Mouse (Mus musculus) lung, postnatal 0 days (tissue): Measurements from ENCODE around the gene Dock9. TPM values are rescaled to one million over a fixed set of nuclear protein-coding genes. Genes with fewer than 3 reads are reported as not detected.

Source experiments
- ATAC-seq: fragments of 200-750 bp; cut with Nextera tagmentation; 2 replicates; pipeline ENCODE4 v1.8.0; 2017; ENCODE audit warnings: moderate library complexity
- DNase-seq: peaks from one replicate; pipeline ENCODE4 v3.0.0-alpha.2; 2016; ENCODE audit warnings: low spot score
- H3K27ac ChIP-seq: fragments of 300-500 bp; sonication (generic); 2 replicates; pipeline ENCODE4 v1.5.1; 2014; ENCODE audit warnings: antibody characterized with exemption, mild to moderate bottlenecking, low read length, mixed read lengths
- H3K27me3 ChIP-seq: fragments of 300-500 bp; sonication (generic); replicated peaks from 2 replicates; pipeline ENCODE4 v1.6.1; 2014; ENCODE audit warnings: low read length, mixed read lengths; ENCODE audit not compliant: insufficient read depth
- H3K36me3 ChIP-seq: fragments of 300-500 bp; sonication (generic); 2 replicates; pipeline ENCODE4 v1.6.1; 2014; ENCODE audit warnings: low read length, mixed read lengths; ENCODE audit not compliant: insufficient read depth
- H3K4me1 ChIP-seq: fragments of 300-500 bp; sonication (generic); 2 replicates; pipeline ENCODE4 v1.6.1; 2014; ENCODE audit warnings: antibody characterized with exemption, low read depth, low read length, mixed read lengths; ENCODE audit not compliant: insufficient read depth
- H3K4me2 ChIP-seq: fragments of 300-500 bp; sonication (generic); replicated peaks from 2 replicates; pipeline ENCODE4 v1.6.1; 2014; ENCODE audit warnings: low read depth, mild to moderate bottlenecking, low read length, moderate library complexity, mixed read lengths
- H3K4me3 ChIP-seq: fragments of 300-500 bp; sonication (generic); 2 replicates; pipeline ENCODE4 v1.5.1; 2014; ENCODE audit warnings: low read depth, low read length
- H3K9ac ChIP-seq: fragments of 300-500 bp; sonication (generic); replicated peaks from 2 replicates; pipeline ENCODE4 v1.6.1; 2014; ENCODE audit warnings: low read depth, mild to moderate bottlenecking
- H3K9me3 ChIP-seq: fragments of 300-500 bp; sonication (generic); 2 replicates; pipeline ENCODE4 v1.6.1; 2016; ENCODE audit warnings: low read length, mixed read lengths
- CTCF ChIP-seq: IDR thresholded peaks from 2 replicates; pipeline ENCODE4 v1.5.1; 2016; ENCODE audit warnings: antibody characterized with exemption, mild to moderate bottlenecking
- EP300 ChIP-seq: IDR thresholded peaks from 2 replicates; pipeline ENCODE4 v1.6.1; 2016; ENCODE audit warnings: antibody characterized with exemption, mild to moderate bottlenecking, control low read depth
- WGBS: fragments of 180-500 bp; shearing (Covaris S2); extraction: QIAGEN DNeasy Blood & Tissue Kit; methylation state at CpG from one replicate; pipeline ENCODE4 v1.1.7; 2014; 5-methylcytosine and 5-hydroxymethylcytosine counted together
- polyA plus RNA-seq: library from polyadenylated mRNA; unstranded; fragments of >200 nt; fragmentation: Nextera tagmentation; extraction: Ambion mirVana; gene quantifications from 2 replicates; pipeline ENCODE4 v1.2.1, GENCODE M21; 2015

The Dock9 gene
- polyA plus RNA-seq, 1 experiment from 2014 or later = 19.8 TPM

GRCm38 (mm10) chr14:121776749-121777148 is 20.9 kb downstream of the Dock9 start:
- WGBS = 84% methylated on average over 4 of the region's 4 CpGs
- no peaks in the 10 kb centered on the region for H3K9me3 ChIP-seq
- H3K27ac ChIP-seq = no peak overlapping the region
- H3K4me1 ChIP-seq = peaks cover 18% of the 10 kb centered on the region; the same call in 1 of the 2 replicates
- H3K4me2 ChIP-seq = no peak overlapping the region
- no peaks in the 10 kb centered on the region for H3K27me3 ChIP-seq
- TF ChIP-seq CTCF (peak; percentile 72), EP300 (no peak)
- no peak overlapping the region for H3K9ac ChIP-seq
- H3K36me3 ChIP-seq = no peaks in the 10 kb centered on the region
- ATAC-seq (no peak), DNase-seq (no peak)
- no peak overlapping the region for H3K4me3 ChIP-seq

GRCm38 (mm10) chr14:121762021-121762452 is 35.6 kb downstream of the Dock9 start:
- no peaks in the 10 kb centered on the region for H3K27me3 ChIP-seq
- no peak overlapping the region for H3K27ac ChIP-seq
- no peak overlapping the region for H3K9ac ChIP-seq
- 50% methylated on average over 11 of the region's 11 CpGs for WGBS
- DNase-seq (no peak), ATAC-seq (peak; percentile 55)
- H3K4me1 ChIP-seq = no peaks in the 10 kb centered on the region
- TF ChIP-seq EP300 = no peak
- no peak for TF ChIP-seq CTCF
- H3K4me3 ChIP-seq = no peak overlapping the region
- H3K4me2 ChIP-seq = no peak overlapping the region
- no peaks in the 10 kb centered on the region for H3K9me3 ChIP-seq
- no peaks in the 10 kb centered on the region for H3K36me3 ChIP-seq

DNA sequence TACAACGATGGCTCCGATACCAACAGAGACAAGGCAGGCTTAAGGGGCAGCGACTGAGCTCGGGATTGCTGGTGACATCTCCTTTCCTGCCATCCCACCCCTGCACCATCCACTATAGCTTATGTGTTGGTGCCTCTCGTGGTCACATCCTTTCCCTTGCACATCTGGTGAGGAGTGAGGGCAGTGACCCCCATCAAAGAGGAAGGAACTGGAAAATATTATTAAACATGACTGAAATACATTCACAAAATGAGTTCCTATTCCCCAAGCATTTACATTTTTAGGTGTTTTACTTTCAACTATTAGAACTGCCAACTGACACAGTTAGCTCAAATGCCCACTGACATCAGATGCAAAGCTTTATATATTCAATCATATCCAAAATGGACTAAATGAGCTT is 37.2 kb downstream of the Dock9 start:
- Histone ChIP-seq H3K4me2 (no peak overlapping the region), H3K9ac (no peak overlapping the region), H3K9me3 (no peaks in the 10 kb centered on the region), H3K27me3 (no peaks in the 10 kb centered on the region), H3K27ac (no peak overlapping the region), H3K4me1 (no peaks in the 10 kb centered on the region), H3K4me3 (no peak overlapping the region), H3K36me3 (no peaks in the 10 kb centered on the region)
- no peak for ATAC-seq
- 73% methylated on average over 5 of the region's 5 CpGs for WGBS
- TF ChIP-seq CTCF (no peak), EP300 (no peak)
- no peak for DNase-seq

DNA sequence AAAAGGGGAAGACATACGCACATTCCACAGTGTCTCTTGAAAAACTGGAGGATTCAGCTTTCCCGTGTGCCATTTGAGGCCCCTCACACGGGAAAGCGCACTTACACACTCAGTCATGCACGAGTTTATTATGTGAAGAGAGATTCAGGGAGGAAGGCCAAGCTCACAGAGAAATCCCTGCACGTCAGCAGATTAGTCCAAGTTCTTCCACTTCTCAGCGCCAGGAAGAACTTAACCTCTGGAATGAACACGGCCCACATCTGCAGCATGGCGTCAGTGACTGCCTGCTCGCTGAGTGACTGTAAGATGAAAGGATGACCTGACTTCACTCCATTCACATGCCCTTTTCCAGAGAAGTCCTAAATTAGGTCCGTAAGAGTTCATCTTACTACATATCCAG is 43.5 kb downstream of the Dock9 start:
- Histone ChIP-seq H3K9me3 (no peaks in the 10 kb centered on the region), H3K4me2 (peak overlapping the region; percentile 15; the same call in 1 of the 2 replicates), H3K27ac (0 out of 2 replicates have a peak overlapping the region, but pooled peaks have one; percentile 6), H3K4me3 (no peak overlapping the region), H3K27me3 (no peaks in the 10 kb centered on the region), H3K36me3 (no peaks in the 10 kb centered on the region), H3K4me1 (0 out of 2 replicates have a peak, but pooled peaks cover 7% of the 10 kb centered on the region), H3K9ac (no peak overlapping the region)
- peak; percentile 76 for DNase-seq
- 41% methylated on average over 11 of the region's 11 CpGs for WGBS
- peak; percentile 70 for ATAC-seq
- TF ChIP-seq CTCF (no peak), EP300 (0 out of 2 replicates have a peak, but pooled peaks have one; percentile 16)

DNA sequence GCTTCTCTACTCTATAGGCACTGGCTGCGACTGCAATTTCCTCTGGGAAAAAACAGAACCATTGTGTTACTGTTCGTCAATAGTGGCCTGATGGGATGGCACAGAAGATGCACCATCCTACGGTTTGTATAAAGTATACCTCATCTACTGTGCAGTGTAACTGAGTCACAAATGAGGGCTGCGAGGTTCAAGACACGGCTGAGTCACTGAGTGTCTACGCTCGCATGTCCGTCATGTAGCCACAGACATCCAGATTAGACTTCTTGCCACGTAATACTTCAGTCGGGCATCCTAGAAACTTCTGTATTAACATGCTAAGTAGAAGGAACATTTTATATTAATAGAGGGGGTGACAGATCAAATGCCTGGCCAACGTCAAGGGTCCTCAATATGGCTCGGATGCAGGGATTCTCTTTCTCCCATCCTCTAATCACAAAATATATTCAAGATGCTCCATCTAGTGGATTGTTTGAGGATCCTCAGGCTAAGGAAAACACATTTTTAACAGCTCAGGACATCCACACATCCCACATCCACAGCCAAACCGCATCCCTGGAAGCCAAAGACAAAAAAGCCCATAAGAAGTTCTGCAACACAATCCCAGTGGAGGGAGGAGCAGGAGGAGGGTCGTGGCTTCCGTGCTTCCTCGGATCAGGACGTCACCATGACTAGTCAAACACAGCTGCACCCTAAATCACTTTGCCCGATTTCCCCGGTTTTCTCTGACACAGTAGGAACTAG is 44.8 kb downstream of the Dock9 start:
- peak; percentile 27 for ATAC-seq

GRCm38 (mm10) chr14:121749606-121750005 is 48.0 kb downstream of the Dock9 start:
- Histone ChIP-seq H3K4me3 (no peak overlapping the region), H3K9ac (no peak overlapping the region), H3K9me3 (no peaks in the 10 kb centered on the region), H3K4me2 (no peak overlapping the region), H3K36me3 (no peaks in the 10 kb centered on the region), H3K27ac (no peak overlapping the region), H3K27me3 (no peaks in the 10 kb centered on the region), H3K4me1 (0 out of 2 replicates have a peak, but pooled peaks cover 7% of the 10 kb centered on the region)
- 52% methylated on average over 9 of the region's 9 CpGs for WGBS
- ATAC-seq (no peak), DNase-seq (no peak)
- TF ChIP-seq EP300 (no peak), CTCF (no peak)

More for the DNA sequence above, 44.8 kb downstream of the Dock9 start:
- H3K9ac ChIP-seq = no peak overlapping the region
- H3K4me1 ChIP-seq = 0 out of 2 replicates have a peak, but pooled peaks cover 7% of the 10 kb centered on the region
- no peak overlapping the region for H3K4me2 ChIP-seq
- H3K27ac ChIP-seq = no peak overlapping the region
- H3K4me3 ChIP-seq = no peak overlapping the region
- no peaks in the 10 kb centered on the region for H3K27me3 ChIP-seq
- DNase-seq = peak; percentile 60
- no peaks in the 10 kb centered on the region for H3K36me3 ChIP-seq
- TF ChIP-seq CTCF = peak; percentile 70
- TF ChIP-seq EP300 = 0 out of 2 replicates have a peak, but pooled peaks have one; percentile 11
- 57% methylated on average over 19 of the region's 19 CpGs for WGBS
- no peaks in the 10 kb centered on the region for H3K9me3 ChIP-seq
